Mouse (Mus musculus): ENCODE results near the gene Pusl1. TPM values are rescaled to one million over a fixed set of nuclear protein-coding genes. Genes with fewer than 3 reads are reported as not detected.

Gene Pusl1
- polyA plus RNA-seq, 2 experiments = 12.9 to 16.8 TPM

DNA sequence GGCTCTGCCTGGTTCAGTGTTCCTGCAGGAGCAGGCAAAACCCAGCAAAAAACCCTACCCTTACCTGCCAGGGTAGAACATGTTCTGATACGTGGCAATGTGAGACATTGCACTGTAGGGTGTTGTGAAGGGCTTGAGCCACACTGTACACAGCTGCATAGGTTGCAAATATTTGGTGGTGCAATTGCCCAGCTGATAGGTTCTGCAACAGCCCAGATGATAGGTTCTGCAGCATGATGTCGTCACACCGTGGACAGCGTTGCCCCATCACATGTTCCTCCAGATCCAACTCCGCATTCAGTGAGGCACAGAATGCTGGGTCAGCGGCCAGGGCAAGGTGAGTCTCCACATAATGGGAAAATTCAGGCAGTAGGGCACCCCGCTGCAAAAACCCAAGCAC lies 29.8 kb downstream of the Pusl1 start:
- ATAC-seq (ENCODE audit: insufficient read depth) = no peak
- H3K36me3 ChIP-seq (replicated peaks; ENCODE audit: control insufficient read depth, insufficient read depth, low read depth) = peaks cover 1% of the 10 kb centered on the region; the same call in 1 of the 2 replicates
- no peak overlapping the region for H3K27ac ChIP-seq

DNA sequence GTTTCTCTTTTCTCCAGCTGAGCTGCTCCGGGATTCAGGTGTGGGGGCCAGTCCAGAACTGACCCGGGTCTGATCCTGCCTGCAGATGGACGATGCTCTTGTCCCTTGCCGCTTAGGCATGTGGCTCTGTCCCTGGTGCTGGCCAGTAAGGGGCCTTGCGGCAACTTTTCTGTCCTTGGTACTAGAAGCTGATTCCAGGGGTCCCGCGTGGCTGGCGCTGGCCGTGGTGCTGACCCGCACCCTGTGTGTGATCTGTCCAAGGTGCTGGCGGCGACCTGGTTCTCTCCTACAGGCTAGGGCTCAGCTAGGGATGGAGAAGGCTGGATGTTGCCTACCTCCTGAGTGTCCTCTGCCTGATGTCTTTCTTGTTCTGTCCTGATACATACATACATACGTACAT lies 32.3 kb downstream of the Pusl1 start:
- Histone ChIP-seq H3K27me3 (ENCODE audit: control insufficient read depth, insufficient read depth, low read length) (no peaks in the 10 kb centered on the region), H3K36me3 (replicated peaks; ENCODE audit: control insufficient read depth, insufficient read depth, low read depth) (peaks cover 6% of the 10 kb centered on the region), H3K4me2 (ENCODE audit: low read depth) (no peak overlapping the region), H3K9me3 (ENCODE audit: control insufficient read depth, low read length) (no peaks in the 10 kb centered on the region), H3K9ac (replicated peaks) (no peak overlapping the region), H3K4me3 (ENCODE audit: insufficient read depth in 1 of 2, low read depth in 2 of 2, low read length in 2 of 2) (no peak overlapping the region), H3K27ac (no peak overlapping the region), H3K4me1 (replicated peaks; ENCODE audit: control insufficient read depth in 2 of 2, insufficient read depth in 2 of 2, low read length in 1 of 2) (0 out of 4 replicates have a peak, but pooled peaks cover 0 to 3% of the 10 kb centered on the region in 2 experiments)
- DNase-seq (ENCODE audit: low read depth in 3 of 3, low spot score in 3 of 3) = peak in 1 of 3 experiments; percentile 43
- no peak for TF ChIP-seq EP300 (IDR thresholded peaks at IDR 0.05; ENCODE audit: low read depth)
- TF ChIP-seq CTCF (IDR thresholded peaks at IDR 0.05; ENCODE audit: low read depth) = no peak
- no peak for ATAC-seq (ENCODE audit: insufficient read depth)
- 39% methylated on average over 13 of the region's 13 CpGs for WGBS (ENCODE audit: insufficient replicate concordance)

More for the DNA sequence above, 29.8 kb downstream of the Pusl1 start:
- Histone ChIP-seq H3K9ac (replicated peaks) (no peak overlapping the region), H3K4me2 (ENCODE audit: low read depth) (no peak overlapping the region), H3K4me3 (ENCODE audit: insufficient read depth in 1 of 2, low read depth in 2 of 2, low read length in 2 of 2) (no peak overlapping the region), H3K27me3 (ENCODE audit: control insufficient read depth, insufficient read depth, low read length) (no peaks in the 10 kb centered on the region), H3K9me3 (ENCODE audit: control insufficient read depth, low read length) (no peaks in the 10 kb centered on the region), H3K4me1 (replicated peaks; ENCODE audit: control insufficient read depth in 2 of 2, insufficient read depth in 2 of 2, low read length in 1 of 2) (no peaks in the 10 kb centered on the region)
- no peak for TF ChIP-seq CTCF (IDR thresholded peaks at IDR 0.05; ENCODE audit: low read depth)
- no peak for TF ChIP-seq EP300 (IDR thresholded peaks at IDR 0.05; ENCODE audit: low read depth)
- DNase-seq (ENCODE audit: low read depth in 3 of 3, low spot score in 3 of 3) = no peak
- 77% methylated on average over 7 of the region's 7 CpGs for WGBS (ENCODE audit: insufficient replicate concordance)

DNA sequence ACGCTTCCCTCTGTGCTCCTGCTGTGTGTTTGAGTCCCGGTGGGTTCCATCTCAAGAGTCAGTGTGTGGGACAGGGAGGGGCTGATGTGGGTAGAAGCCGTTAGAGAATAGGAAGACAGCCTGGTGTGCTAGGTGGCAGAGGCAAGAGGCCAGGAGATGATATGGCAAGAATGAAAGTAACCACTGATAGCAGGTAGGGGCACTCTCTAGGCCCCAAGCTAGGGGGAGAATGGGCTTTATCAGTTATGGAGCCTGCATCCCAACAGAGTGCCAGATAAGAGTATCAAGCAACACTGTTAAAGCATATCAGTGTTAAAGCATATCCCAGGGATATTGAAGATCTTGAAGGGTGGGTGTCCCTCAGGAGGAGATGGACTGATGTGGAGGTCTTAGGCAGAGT lies 34.7 kb downstream of the Pusl1 start:
- Histone ChIP-seq H3K9ac (replicated peaks) (no peak overlapping the region), H3K27ac (no peak overlapping the region), H3K4me2 (ENCODE audit: low read depth) (0 out of 2 replicates have a peak overlapping the region, but pooled peaks have one; percentile 1), H3K9me3 (ENCODE audit: control insufficient read depth, low read length) (no peaks in the 10 kb centered on the region), H3K27me3 (ENCODE audit: control insufficient read depth, insufficient read depth, low read length) (no peaks in the 10 kb centered on the region), H3K4me1 (replicated peaks; ENCODE audit: control insufficient read depth in 2 of 2, insufficient read depth in 2 of 2, low read length in 1 of 2) (0 out of 4 replicates have a peak, but pooled peaks cover 0 to 3% of the 10 kb centered on the region in 2 experiments), H3K4me3 (ENCODE audit: insufficient read depth in 1 of 2, low read depth in 2 of 2, low read length in 2 of 2) (no peak overlapping the region), H3K36me3 (replicated peaks; ENCODE audit: control insufficient read depth, insufficient read depth, low read depth) (peaks cover 6% of the 10 kb centered on the region)
- no peak for DNase-seq (ENCODE audit: low read depth in 3 of 3, low spot score in 3 of 3)
- WGBS (ENCODE audit: insufficient replicate concordance) = 40% methylated on average over 3 of the region's 3 CpGs
- TF ChIP-seq CTCF (IDR thresholded peaks at IDR 0.05; ENCODE audit: low read depth) (no peak), EP300 (IDR thresholded peaks at IDR 0.05; ENCODE audit: low read depth) (no peak)
- ATAC-seq (ENCODE audit: insufficient read depth) = peak; percentile 39; the same call in 1 of the 2 replicates

DNA sequence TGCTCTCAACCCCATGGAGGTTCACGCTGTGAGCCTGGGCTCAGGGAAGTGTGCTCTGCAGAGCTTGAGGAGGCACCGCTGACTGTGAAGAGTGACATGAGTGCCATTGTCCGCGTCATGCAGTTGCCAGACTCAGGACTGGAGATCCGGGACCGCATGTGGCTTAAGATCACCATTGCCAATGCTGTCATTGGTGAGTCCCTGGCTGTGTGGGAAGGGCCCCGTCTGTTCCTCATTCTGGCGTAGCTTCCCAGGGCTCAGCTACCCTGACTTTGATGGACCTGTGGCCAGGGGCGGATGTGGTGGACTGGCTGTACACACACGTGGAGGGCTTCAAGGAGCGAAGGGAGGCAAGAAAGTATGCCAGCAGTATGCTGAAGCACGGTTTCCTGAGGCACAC lies 35.5 kb downstream of the Pusl1 start:
- peaks cover 6% of the 10 kb centered on the region for H3K36me3 ChIP-seq (replicated peaks; ENCODE audit: control insufficient read depth, insufficient read depth, low read depth)
- H3K9me3 ChIP-seq (ENCODE audit: control insufficient read depth, low read length) = no peaks in the 10 kb centered on the region
- TF ChIP-seq EP300 (IDR thresholded peaks at IDR 0.05; ENCODE audit: low read depth) (no peak), CTCF (IDR thresholded peaks at IDR 0.05; ENCODE audit: low read depth) (no peak)
- ATAC-seq (ENCODE audit: insufficient read depth) = no peak
- no peak overlapping the region for H3K27ac ChIP-seq
- no peak for DNase-seq (ENCODE audit: low read depth in 3 of 3, low spot score in 3 of 3)
- no peaks in the 10 kb centered on the region for H3K27me3 ChIP-seq (ENCODE audit: control insufficient read depth, insufficient read depth, low read length)
- H3K4me2 ChIP-seq (ENCODE audit: low read depth) = no peak overlapping the region
- no peak overlapping the region for H3K4me3 ChIP-seq (ENCODE audit: insufficient read depth in 1 of 2, low read depth in 2 of 2, low read length in 2 of 2)
- no peak overlapping the region for H3K9ac ChIP-seq (replicated peaks)
- 0 out of 4 replicates have a peak, but pooled peaks cover 0 to 3% of the 10 kb centered on the region in 2 experiments for H3K4me1 ChIP-seq (replicated peaks; ENCODE audit: control insufficient read depth in 2 of 2, insufficient read depth in 2 of 2, low read length in 1 of 2)
- WGBS (ENCODE audit: insufficient replicate concordance) = 75% methylated on average over 12 of the region's 12 CpGs

DNA sequence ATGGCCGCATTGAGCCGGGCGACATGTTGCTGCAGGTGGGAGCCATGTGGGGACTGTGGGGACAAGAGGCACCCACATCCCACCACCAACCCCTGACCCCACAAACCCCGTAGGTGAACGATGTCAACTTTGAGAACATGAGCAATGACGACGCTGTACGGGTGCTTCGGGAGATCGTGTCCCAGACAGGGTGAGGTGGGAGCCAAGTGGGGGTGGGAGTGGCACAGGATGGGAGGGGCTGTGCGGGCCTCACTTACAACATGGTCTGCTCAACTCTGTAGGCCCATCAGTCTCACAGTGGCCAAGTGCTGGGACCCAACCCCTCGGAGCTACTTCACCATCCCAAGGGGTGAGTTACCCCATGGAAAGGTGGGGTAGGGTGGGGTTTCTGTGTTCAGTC lies 36.6 kb downstream of the Pusl1 start:
- WGBS (ENCODE audit: insufficient replicate concordance) = 90% methylated on average over 12 of the region's 12 CpGs
- Histone ChIP-seq H3K4me2 (ENCODE audit: low read depth) (no peak overlapping the region), H3K4me3 (ENCODE audit: insufficient read depth in 1 of 2, low read depth in 2 of 2, low read length in 2 of 2) (no peak overlapping the region), H3K27ac (no peak overlapping the region), H3K4me1 (replicated peaks; ENCODE audit: control insufficient read depth in 2 of 2, insufficient read depth in 2 of 2, low read length in 1 of 2) (0 out of 4 replicates have a peak, but pooled peaks cover 0 to 3% of the 10 kb centered on the region in 2 experiments), H3K27me3 (ENCODE audit: control insufficient read depth, insufficient read depth, low read length) (no peaks in the 10 kb centered on the region), H3K36me3 (replicated peaks; ENCODE audit: control insufficient read depth, insufficient read depth, low read depth) (peaks cover 6% of the 10 kb centered on the region), H3K9me3 (ENCODE audit: control insufficient read depth, low read length) (no peaks in the 10 kb centered on the region), H3K9ac (replicated peaks) (no peak overlapping the region)
- ATAC-seq (ENCODE audit: insufficient read depth) (no peak), DNase-seq (ENCODE audit: low read depth in 3 of 3, low spot score in 3 of 3) (no peak)
- TF ChIP-seq CTCF (IDR thresholded peaks at IDR 0.05; ENCODE audit: low read depth) (no peak), EP300 (IDR thresholded peaks at IDR 0.05; ENCODE audit: low read depth) (no peak)
